Mouse (Mus musculus): ENCODE measurements around the gene Dpagt1. TPM values are rescaled to one million over a fixed set of nuclear protein-coding genes. Genes with fewer than 3 reads are reported as not detected.
"Not testable (repeated sequence)": the region's sequence is repeated elsewhere in the genome, so short reads cannot be mapped to it uniquely, and the experiment has no call there.

Dpagt1 gene
- polyA plus RNA-seq, 1 experiment from 2014 or later: 33.7 TPM

DNA sequence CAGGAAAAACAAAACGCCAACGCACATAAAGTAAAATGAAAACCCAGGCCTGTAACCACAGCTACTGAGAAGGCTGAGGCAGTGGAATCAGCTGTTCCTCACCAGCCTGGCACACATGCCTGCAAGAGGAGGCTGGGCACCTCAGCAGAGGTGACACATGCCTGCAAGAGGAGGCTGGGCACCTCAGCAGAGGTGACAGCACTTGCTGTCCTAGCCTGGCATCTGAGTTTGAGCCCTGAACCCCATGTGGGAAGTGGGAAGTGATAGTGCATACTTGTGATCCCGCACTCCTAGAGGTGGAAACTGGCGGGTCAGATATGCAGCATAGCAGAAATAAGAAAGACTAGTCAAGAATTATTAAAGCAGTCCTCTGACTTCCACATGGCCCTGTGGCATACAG is 25.6 kb downstream of the Dpagt1 start:
- Histone ChIP-seq H3K9ac (ENCODE audit: low read length) (no peak overlapping the region), H3K36me3 (ENCODE audit: control insufficient read depth, insufficient read depth) (peaks cover 65% of the 10 kb centered on the region), H3K4me1 (ENCODE audit: control insufficient read depth, insufficient read depth, low read length) (no peaks in the 10 kb centered on the region), H3K9me3 (replicated peaks; ENCODE audit: control insufficient read depth, low read length) (peaks cover 5% of the 10 kb centered on the region; the same call in 1 of the 2 replicates), H3K4me3 (ENCODE audit: low read length) (no peak overlapping the region), H3K27me3 (ENCODE audit: control insufficient read depth, insufficient read depth, low read length) (no peaks in the 10 kb centered on the region), H3K27ac (ENCODE audit: low read length) (no peak overlapping the region), H3K4me2 (ENCODE audit: low read depth, low read length) (no peak overlapping the region)
- WGBS: 94% methylated on average over 4 of the region's 4 CpGs
- ATAC-seq (replicated peaks; ENCODE audit: extremely low read depth, insufficient read depth, low FRiP score): no peak

DNA sequence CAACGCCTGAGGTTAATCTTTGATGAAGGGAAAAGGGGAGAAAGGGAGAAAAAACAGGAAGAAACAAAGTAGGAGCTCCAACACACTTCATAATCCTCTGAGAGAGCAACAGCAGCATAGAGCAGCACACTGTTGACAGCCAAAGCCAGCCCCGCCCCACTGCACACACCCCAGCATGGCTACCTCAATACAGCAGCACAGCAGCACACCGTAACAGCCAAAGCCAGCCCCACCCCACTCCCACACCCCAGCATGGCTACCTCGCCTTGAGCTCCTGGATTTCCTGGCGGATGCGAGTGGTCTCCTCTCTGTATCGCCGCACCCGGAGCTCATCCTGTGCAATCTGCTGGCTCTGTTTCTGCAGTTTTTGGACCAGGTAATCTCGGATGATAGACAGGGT is 26.5 kb downstream of the Dpagt1 start:
- Histone ChIP-seq H3K4me2 (ENCODE audit: low read depth, low read length) (no peak overlapping the region), H3K27me3 (ENCODE audit: control insufficient read depth, insufficient read depth, low read length) (no peaks in the 10 kb centered on the region), H3K9ac (ENCODE audit: low read length) (no peak overlapping the region), H3K9me3 (replicated peaks; ENCODE audit: control insufficient read depth, low read length) (peaks cover 5% of the 10 kb centered on the region; the same call in 1 of the 2 replicates), H3K4me3 (ENCODE audit: low read length) (no peak overlapping the region), H3K36me3 (ENCODE audit: control insufficient read depth, insufficient read depth) (peaks cover 64% of the 10 kb centered on the region), H3K4me1 (ENCODE audit: control insufficient read depth, insufficient read depth, low read length) (no peaks in the 10 kb centered on the region), H3K27ac (ENCODE audit: low read length) (no peak overlapping the region)
- ATAC-seq (replicated peaks; ENCODE audit: extremely low read depth, insufficient read depth, low FRiP score): no peak
- 87% methylated on average over 10 of the region's 10 CpGs for WGBS

DNA sequence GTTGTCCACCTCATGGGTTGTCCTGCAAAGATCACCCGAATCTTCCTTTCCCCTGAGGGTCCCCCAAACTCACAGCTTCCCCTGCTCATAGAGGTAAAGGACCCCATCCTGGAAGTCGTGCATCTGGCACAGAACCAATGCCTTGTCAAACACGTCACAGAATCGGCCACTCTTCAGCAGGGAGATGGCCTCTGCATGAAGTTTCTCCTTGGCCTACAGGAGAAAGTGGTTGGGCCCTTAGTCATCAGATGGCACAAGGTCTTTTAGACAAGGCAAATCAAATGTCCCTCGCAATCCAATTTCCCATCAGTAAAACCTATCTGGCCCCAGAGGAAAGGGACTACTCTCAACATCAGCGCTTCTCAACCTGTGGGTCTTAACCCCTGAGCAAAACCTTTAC is 27.3 kb downstream of the Dpagt1 start:
- no peak overlapping the region for H3K4me2 ChIP-seq (ENCODE audit: low read depth, low read length)
- no peaks in the 10 kb centered on the region for H3K27me3 ChIP-seq (ENCODE audit: control insufficient read depth, insufficient read depth, low read length)
- H3K27ac ChIP-seq (ENCODE audit: low read length): no peak overlapping the region
- no peak for ATAC-seq (replicated peaks; ENCODE audit: extremely low read depth, insufficient read depth, low FRiP score)
- no peaks in the 10 kb centered on the region for H3K4me1 ChIP-seq (ENCODE audit: control insufficient read depth, insufficient read depth, low read length)
- peaks cover 5% of the 10 kb centered on the region; the same call in 1 of the 2 replicates for H3K9me3 ChIP-seq (replicated peaks; ENCODE audit: control insufficient read depth, low read length)
- H3K36me3 ChIP-seq (ENCODE audit: control insufficient read depth, insufficient read depth): peaks cover 61% of the 10 kb centered on the region
- 83% methylated on average over 6 of the region's 6 CpGs for WGBS
- no peak overlapping the region for H3K4me3 ChIP-seq (ENCODE audit: low read length)
- no peak overlapping the region for H3K9ac ChIP-seq (ENCODE audit: low read length)

DNA sequence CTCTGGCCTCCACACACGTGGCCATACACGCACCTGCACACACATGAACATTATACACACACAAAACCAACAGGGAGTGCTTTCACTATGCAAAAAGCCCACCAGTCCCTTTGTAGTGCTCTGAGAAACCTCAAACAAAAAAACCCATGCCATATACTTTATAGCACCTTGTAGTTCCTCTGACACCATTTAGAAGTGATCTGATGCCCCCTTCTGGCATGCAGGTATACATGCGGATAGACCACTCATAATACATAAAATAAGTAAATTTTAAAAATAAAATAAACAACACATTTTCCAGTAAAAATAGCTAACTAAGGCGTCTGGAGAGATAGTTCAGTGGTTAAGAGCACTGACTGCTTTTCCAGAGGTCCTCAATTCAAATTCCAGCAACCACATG is 31.4 kb downstream of the Dpagt1 start:
- no peak for ATAC-seq (replicated peaks; ENCODE audit: extremely low read depth, insufficient read depth, low FRiP score)
- 75% methylated on average over 4 of the region's 4 CpGs for WGBS

DNA sequence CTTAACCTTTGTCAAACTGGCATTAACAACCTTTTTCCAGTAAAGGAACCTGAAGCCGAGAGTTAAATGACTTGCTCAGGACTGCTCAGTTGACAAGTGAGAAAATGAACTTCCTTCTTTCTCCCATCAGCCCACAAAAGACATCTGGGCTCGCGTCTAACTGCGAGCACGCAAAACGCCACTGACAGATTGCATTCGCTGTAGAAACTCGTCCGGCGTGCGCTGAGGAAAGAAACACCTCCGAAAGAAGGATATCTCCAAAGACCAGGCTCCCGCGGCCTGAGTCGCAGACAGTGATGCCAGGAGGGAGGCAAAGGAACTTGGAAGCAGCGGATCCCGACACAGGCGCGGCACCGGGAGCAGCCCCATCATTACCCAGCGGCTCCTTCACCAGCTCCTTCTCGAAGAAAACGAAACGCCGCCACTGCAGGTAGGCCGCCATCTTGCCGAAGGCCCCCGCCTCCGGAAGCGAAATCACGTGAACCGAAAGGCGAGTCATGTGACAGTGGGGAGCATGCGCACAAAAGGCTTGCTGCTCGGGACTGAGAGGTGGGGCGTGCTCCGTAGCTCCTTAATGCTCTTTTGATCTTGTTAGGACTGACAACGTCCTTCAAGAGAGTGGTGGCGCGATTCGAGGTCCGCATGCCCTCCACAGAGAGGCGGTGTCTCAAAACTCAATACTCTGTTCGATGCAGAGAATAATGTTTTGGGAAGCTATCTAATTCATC is 35.5 kb downstream of the Dpagt1 start, which contains the start of gene Vps11:
Gene Vps11 (minus strand): TSS at position 481 of the 728 bp plus-strand sequence.
- peak within 1 kb of the TSS; percentile 75 for H3K27ac ChIP-seq (ENCODE audit: low read length)
- peak within 1 kb of the TSS; percentile 85 for H3K9ac ChIP-seq (ENCODE audit: low read length)
- under 1% methylated on average over 44 of the region's 44 CpGs for WGBS
- peak; percentile 93 for ATAC-seq (replicated peaks; ENCODE audit: extremely low read depth, insufficient read depth, low FRiP score)
- no peaks in the 10 kb centered on the region for H3K27me3 ChIP-seq (ENCODE audit: control insufficient read depth, insufficient read depth, low read length)
- H3K4me3 ChIP-seq (ENCODE audit: low read length): peak within 1 kb of the TSS; percentile 82
- peaks cover 7% of the 10 kb centered on the region for H3K4me1 ChIP-seq (ENCODE audit: control insufficient read depth, insufficient read depth, low read length)
- peaks cover 26% of the 10 kb centered on the region for H3K36me3 ChIP-seq (ENCODE audit: control insufficient read depth, insufficient read depth)
- no peaks in the 10 kb centered on the region for H3K9me3 ChIP-seq (replicated peaks; ENCODE audit: control insufficient read depth, low read length)
- H3K4me2 ChIP-seq (ENCODE audit: low read depth, low read length): peak within 1 kb of the TSS; percentile 85

More for the DNA sequence above, 31.4 kb downstream of the Dpagt1 start:
- Histone ChIP-seq H3K27me3 (ENCODE audit: control insufficient read depth, insufficient read depth, low read length) (no peaks in the 10 kb centered on the region), H3K4me3 (ENCODE audit: low read length) (no peak overlapping the region), H3K4me1 (ENCODE audit: control insufficient read depth, insufficient read depth, low read length) (peaks cover 7% of the 10 kb centered on the region), H3K9me3 (replicated peaks; ENCODE audit: control insufficient read depth, low read length) (no peaks in the 10 kb centered on the region), H3K36me3 (ENCODE audit: control insufficient read depth, insufficient read depth) (peaks cover 53% of the 10 kb centered on the region), H3K27ac (ENCODE audit: low read length) (no peak overlapping the region), H3K9ac (ENCODE audit: low read length) (no peak overlapping the region), H3K4me2 (ENCODE audit: low read depth, low read length) (no peak overlapping the region)

DNA sequence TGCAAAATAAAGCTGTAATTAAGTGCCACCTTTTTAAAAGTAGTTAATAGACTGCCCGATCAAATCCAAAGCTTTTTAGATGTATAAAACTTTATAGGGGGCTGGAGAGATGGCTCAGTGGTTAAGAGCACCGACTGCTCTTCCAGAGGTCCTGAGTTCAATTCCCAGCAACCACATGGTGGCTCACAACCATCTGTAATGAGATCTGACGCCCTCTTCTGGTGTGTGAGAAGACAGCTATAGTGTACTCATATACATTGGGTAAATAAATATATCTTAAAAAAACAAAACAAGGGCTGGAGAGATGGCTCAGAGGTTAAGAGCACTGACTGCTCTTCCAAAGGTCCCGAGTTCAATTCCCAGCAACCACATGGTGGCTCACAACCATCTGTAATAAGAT is 36.1 kb downstream of the Dpagt1 start:
- H3K4me2 ChIP-seq (ENCODE audit: low read depth, low read length): peak overlapping the region; percentile 85
- H3K4me1 ChIP-seq (ENCODE audit: control insufficient read depth, insufficient read depth, low read length); H3K27me3 ChIP-seq (ENCODE audit: control insufficient read depth, insufficient read depth, low read length); H3K9me3 ChIP-seq (replicated peaks; ENCODE audit: control insufficient read depth, low read length); ATAC-seq (replicated peaks; ENCODE audit: extremely low read depth, insufficient read depth, low FRiP score): not testable (repeated sequence)
- H3K9ac ChIP-seq (ENCODE audit: low read length): peak overlapping the region; percentile 61; the same call in 1 of the 2 replicates
- 34% methylated on average over 4 of the region's 4 CpGs for WGBS
- H3K4me3 ChIP-seq (ENCODE audit: low read length): peak overlapping the region; percentile 82
- H3K36me3 ChIP-seq (ENCODE audit: control insufficient read depth, insufficient read depth): peaks cover 21% of the 10 kb centered on the region
- H3K27ac ChIP-seq (ENCODE audit: low read length): peak overlapping the region; percentile 75

DNA sequence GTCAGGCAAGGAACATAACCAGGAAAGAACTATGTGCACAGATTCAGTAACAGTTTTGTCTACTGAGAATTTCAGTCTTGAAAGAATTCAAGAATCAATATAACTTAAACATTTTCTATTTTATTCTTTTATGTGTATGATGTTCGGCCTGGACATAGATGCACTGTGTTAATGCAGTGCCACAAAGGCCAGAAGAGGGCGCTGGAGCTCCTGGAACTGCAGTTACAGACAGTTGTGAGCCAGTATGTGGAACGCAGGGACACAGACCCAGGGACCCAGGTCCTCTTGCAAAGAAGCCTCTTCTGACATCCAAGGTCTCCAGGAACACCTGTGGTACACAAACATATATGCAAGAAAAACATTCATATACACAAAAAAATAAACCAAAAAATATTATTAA is 38.7 kb downstream of the Dpagt1 start:
- no peak overlapping the region for H3K4me3 ChIP-seq (ENCODE audit: low read length)
- no peak overlapping the region for H3K9ac ChIP-seq (ENCODE audit: low read length)
- 64% methylated on average over 3 of the region's 3 CpGs for WGBS
- H3K4me1 ChIP-seq (ENCODE audit: control insufficient read depth, insufficient read depth, low read length): peaks cover 7% of the 10 kb centered on the region
- H3K27ac ChIP-seq (ENCODE audit: low read length): no peak overlapping the region
- no peaks in the 10 kb centered on the region for H3K27me3 ChIP-seq (ENCODE audit: control insufficient read depth, insufficient read depth, low read length)
- H3K9me3 ChIP-seq (replicated peaks; ENCODE audit: control insufficient read depth, low read length): no peaks in the 10 kb centered on the region
- peaks cover 4% of the 10 kb centered on the region; the same call in 1 of the 2 replicates for H3K36me3 ChIP-seq (ENCODE audit: control insufficient read depth, insufficient read depth)
- no peak overlapping the region for H3K4me2 ChIP-seq (ENCODE audit: low read depth, low read length)
- ATAC-seq (replicated peaks; ENCODE audit: extremely low read depth, insufficient read depth, low FRiP score): no peak

DNA sequence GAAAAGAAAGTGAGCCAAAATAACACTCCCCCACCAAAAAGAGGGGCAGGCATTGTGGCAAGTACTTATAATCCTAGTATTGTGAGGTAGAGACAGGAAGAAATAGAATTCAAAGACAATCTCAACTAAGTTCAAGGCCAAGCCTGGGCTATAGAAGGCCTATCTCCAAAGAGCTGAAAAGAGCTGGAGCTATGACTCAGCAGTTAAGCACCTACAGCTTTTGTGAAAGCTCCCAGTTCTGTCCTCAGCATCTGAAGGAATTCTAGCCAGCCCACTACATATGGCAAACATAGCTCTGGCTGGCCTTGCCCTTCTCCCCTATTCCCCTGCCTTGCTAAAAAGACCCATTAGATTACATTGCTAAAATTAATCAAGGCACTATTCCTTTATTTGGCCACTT is 47.6 kb downstream of the Dpagt1 start:
- Histone ChIP-seq H3K27me3 (ENCODE audit: control insufficient read depth, insufficient read depth, low read length) (no peaks in the 10 kb centered on the region), H3K9me3 (replicated peaks; ENCODE audit: control insufficient read depth, low read length) (no peaks in the 10 kb centered on the region), H3K9ac (ENCODE audit: low read length) (no peak overlapping the region), H3K36me3 (ENCODE audit: control insufficient read depth, insufficient read depth) (no peaks in the 10 kb centered on the region), H3K4me2 (ENCODE audit: low read depth, low read length) (no peak overlapping the region), H3K4me1 (ENCODE audit: control insufficient read depth, insufficient read depth, low read length) (peaks cover 2% of the 10 kb centered on the region; the same call in 1 of the 2 replicates), H3K4me3 (ENCODE audit: low read length) (no peak overlapping the region), H3K27ac (ENCODE audit: low read length) (no peak overlapping the region)
- no peak for ATAC-seq (replicated peaks; ENCODE audit: extremely low read depth, insufficient read depth, low FRiP score)

DNA sequence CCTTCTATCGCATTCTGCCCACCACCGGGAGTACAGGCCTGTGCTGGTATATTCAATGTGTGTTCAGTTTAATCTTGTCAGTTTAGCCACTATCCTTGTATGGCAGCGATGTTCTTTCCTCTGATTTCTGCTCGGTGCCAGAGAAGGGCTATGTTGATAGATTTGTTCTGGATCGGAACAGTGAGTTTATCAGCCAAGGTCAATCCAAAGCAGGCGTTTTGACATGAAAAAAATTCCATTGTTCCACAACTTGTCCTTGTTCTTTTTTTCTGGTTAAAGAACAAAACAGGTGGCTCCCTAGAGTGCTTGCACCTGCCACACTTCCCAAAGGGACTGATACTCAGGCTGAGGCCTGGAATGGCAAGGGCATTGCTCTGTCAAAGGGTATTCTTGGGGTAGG is 50.3 kb downstream of the Dpagt1 start:
- peaks cover 14% of the 10 kb centered on the region for H3K4me1 ChIP-seq (ENCODE audit: control insufficient read depth, insufficient read depth, low read length)
- no peak overlapping the region for H3K4me3 ChIP-seq (ENCODE audit: low read length)
- H3K36me3 ChIP-seq (ENCODE audit: control insufficient read depth, insufficient read depth): peaks cover 4% of the 10 kb centered on the region; the same call in 1 of the 2 replicates
- no peak overlapping the region for H3K9ac ChIP-seq (ENCODE audit: low read length)
- H3K27me3 ChIP-seq (ENCODE audit: control insufficient read depth, insufficient read depth, low read length): no peaks in the 10 kb centered on the region
- no peak overlapping the region for H3K27ac ChIP-seq (ENCODE audit: low read length)
- no peak overlapping the region for H3K4me2 ChIP-seq (ENCODE audit: low read depth, low read length)
- 82% methylated on average over 6 of the region's 6 CpGs for WGBS
- H3K9me3 ChIP-seq (replicated peaks; ENCODE audit: control insufficient read depth, low read length): no peaks in the 10 kb centered on the region
- no peak for ATAC-seq (replicated peaks; ENCODE audit: extremely low read depth, insufficient read depth, low FRiP score)

All from heart, embryonic 16.5 days (tissue).